Mouse (Mus musculus) frontal cortex, adult 2 months (tissue): Measurements from ENCODE around the gene Iqcb1. TPM values are rescaled to one million over a fixed set of nuclear protein-coding genes. Genes with fewer than 3 reads are reported as not detected.

Experiments
- polyA plus RNA-seq: library from polyadenylated mRNA; depleted of rRNA; stranded (reverse); fragments of >200 nt; gene quantifications from 2 replicates; pipeline ENCODE4 v1.2.3, GENCODE M21; 2012; rRNA removed

The Iqcb1 gene
- polyA plus RNA-seq, 1 experiment: 39.5 TPM

Other genes with a start within 250 kb of the Iqcb1 start
- gene Cd86, start 162.3 kb upstream of the Iqcb1 start, polyA plus RNA-seq: 2.0 and 2.5 TPM in 2 replicates
- gene Ildr1, start 134.4 kb upstream of the Iqcb1 start, polyA plus RNA-seq: 0.24 and 0.27 TPM in 2 replicates
- gene Slc15a2, start 43.4 kb upstream of the Iqcb1 start, polyA plus RNA-seq: 38.5 and 53.1 TPM in 2 replicates
- 0.53 and 0.78 TPM in 2 replicates for gene Eaf2, start 46.6 kb downstream of the Iqcb1 start, polyA plus RNA-seq
- 52.3 and 52.6 TPM in 2 replicates for gene Golgb1, start 46.8 kb downstream of the Iqcb1 start, polyA plus RNA-seq
- gene Hcls1, start 106.6 kb downstream of the Iqcb1 start, polyA plus RNA-seq: 5.9 and 7.4 TPM in 2 replicates
- 0.06 TPM in 2 replicates for gene Fbxo40, start 162.1 kb downstream of the Iqcb1 start, polyA plus RNA-seq
- 1.8 and 1.9 TPM in 2 replicates for gene Polq, start 183.4 kb downstream of the Iqcb1 start, polyA plus RNA-seq